Mouse (Mus musculus) midbrain, embryonic 13.5 days (tissue): ENCODE measurements around the gene Igfbp6. TPM values are rescaled to one million over a fixed set of nuclear protein-coding genes. Genes with fewer than 3 reads are reported as not detected.

ENCODE experiments used
- ATAC-seq: fragments of 200-750 bp; cut with Nextera tagmentation; 2 replicates; pipeline ENCODE4 v1.8.0; 2017; ENCODE audit warnings: mild to moderate bottlenecking, moderate TSS enrichment, moderate library complexity
- H3K27ac ChIP-seq: fragments of 300-500 bp; sonication (generic); 2 replicates; pipeline ENCODE4 v1.5.1; 2015; ENCODE audit warnings: inconsistent platforms, mild to moderate bottlenecking, moderate library complexity
- H3K27me3 ChIP-seq: fragments of 300-500 bp; sonication (generic); 2 replicates; pipeline ENCODE4 v1.6.1; 2015; ENCODE audit warnings: mild to moderate bottlenecking, inconsistent platforms
- H3K36me3 ChIP-seq: fragments of 300-500 bp; sonication (generic); 2 replicates; pipeline ENCODE4 v1.6.1; 2015; ENCODE audit warnings: mild to moderate bottlenecking, inconsistent platforms
- H3K4me1 ChIP-seq: fragments of 300-500 bp; sonication (generic); replicated peaks from 2 replicates; pipeline ENCODE4 v1.6.1; 2015; ENCODE audit warnings: inconsistent platforms
- H3K4me2 ChIP-seq: fragments of 300-500 bp; sonication (generic); replicated peaks from 2 replicates; pipeline ENCODE4 v1.6.1; 2015; ENCODE audit warnings: moderate library complexity, mild to moderate bottlenecking, inconsistent platforms
- H3K4me3 ChIP-seq: fragments of 300-500 bp; sonication (generic); replicated peaks from 2 replicates; pipeline ENCODE4 v1.5.1; 2015; ENCODE audit warnings: mild to moderate bottlenecking, inconsistent platforms
- H3K9ac ChIP-seq: fragments of 300-500 bp; sonication (generic); replicated peaks from 2 replicates; pipeline ENCODE4 v1.6.1; 2015; ENCODE audit warnings: mild to moderate bottlenecking, inconsistent platforms
- H3K9me3 ChIP-seq: fragments of 300-500 bp; sonication (generic); 2 replicates; pipeline ENCODE4 v1.6.1; 2016; ENCODE audit warnings: mild to moderate bottlenecking, inconsistent platforms
- WGBS: fragments of 180-500 bp; shearing (Covaris S2); methylation state at CpG from one replicate; pipeline ENCODE4 v1.1.7; 2015; 5-methylcytosine and 5-hydroxymethylcytosine counted together
- polyA plus RNA-seq: library from polyadenylated mRNA; unstranded; fragments of >200 nt; fragmentation: Nextera tagmentation; extraction: Ambion mirVana; gene quantifications from 2 replicates; pipeline ENCODE4 v1.2.1, GENCODE M21; 2015

The Igfbp6 gene
- polyA plus RNA-seq, 1 experiment from 2014 or later = 0.81 TPM

DNA sequence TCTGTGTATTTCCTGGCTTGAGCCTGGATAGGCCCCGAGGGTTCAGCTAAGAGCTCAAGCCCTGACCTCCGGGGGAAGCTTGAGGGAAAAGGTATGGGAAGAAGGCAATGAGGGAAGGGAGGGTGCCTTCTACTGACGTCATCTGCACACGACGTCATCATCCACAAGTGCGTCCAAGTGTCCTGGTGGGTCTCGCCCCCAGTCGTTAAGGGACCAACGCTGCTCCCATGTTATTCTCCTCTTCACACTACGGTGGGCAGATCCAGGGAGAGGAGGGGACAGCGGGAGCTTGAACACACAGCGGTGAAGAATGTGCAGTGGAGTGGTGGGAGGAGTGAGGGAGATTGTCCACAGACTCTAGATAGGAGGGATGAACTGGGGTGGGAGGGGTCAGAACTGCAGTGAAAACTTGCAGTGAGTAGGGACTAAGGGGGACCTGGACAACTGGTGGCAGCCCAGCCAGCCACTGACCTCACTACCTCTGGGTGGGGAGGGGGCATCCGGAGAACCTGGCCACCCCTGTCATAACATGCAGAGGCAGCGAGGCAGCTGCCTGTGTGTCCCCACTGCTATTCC is 40.7 kb upstream of the Igfbp6 start:
- H3K27me3 ChIP-seq = peaks cover 82% of the 10 kb centered on the region
- WGBS = 6% methylated on average over 14 of the region's 14 CpGs
- no peak for ATAC-seq
- H3K9ac ChIP-seq = peak overlapping the region; percentile 46; the same call in 1 of the 2 replicates
- no peaks in the 10 kb centered on the region for H3K9me3 ChIP-seq
- H3K4me1 ChIP-seq = peaks cover 70% of the 10 kb centered on the region
- H3K4me3 ChIP-seq = peak overlapping the region; percentile 23; the same call in 1 of the 2 replicates
- H3K4me2 ChIP-seq = peak overlapping the region; percentile 13; the same call in 1 of the 2 replicates
- 0 out of 2 replicates have a peak, but pooled peaks cover 2% of the 10 kb centered on the region for H3K36me3 ChIP-seq
- H3K27ac ChIP-seq = peak overlapping the region; percentile 58; the same call in 1 of the 2 replicates

DNA sequence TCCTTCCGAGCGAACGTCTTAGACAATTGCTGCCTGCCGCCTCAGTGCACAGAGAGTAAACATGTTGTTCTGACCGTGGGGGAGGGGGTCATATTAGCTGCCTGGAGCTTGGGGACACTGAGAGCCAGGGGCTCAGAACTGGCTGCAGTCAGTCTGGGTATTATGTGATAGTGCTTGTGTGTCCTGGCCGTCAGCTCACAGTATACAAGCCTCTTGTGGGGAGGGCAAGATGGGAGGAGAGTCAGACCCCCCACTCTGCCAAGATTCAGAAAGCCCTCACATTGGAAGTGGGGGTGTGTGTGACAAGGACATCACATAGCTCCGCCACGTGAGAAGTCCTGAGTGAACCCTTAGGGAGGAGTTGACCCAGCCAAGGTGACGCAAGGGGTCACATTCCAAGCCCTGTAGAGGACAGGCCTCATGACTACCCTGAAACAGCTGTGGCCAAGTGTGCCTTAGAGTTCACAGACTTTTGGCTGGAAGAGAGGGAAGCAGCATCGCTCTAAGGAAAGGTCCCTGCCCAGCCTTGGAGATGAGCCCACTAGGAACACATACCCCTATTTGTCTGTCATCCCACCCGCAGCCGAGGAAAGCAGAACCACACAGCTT is 40.1 kb upstream of the Igfbp6 start:
- H3K9ac ChIP-seq = no peak overlapping the region
- no peaks in the 10 kb centered on the region for H3K9me3 ChIP-seq
- peaks cover 70% of the 10 kb centered on the region for H3K4me1 ChIP-seq
- no peak overlapping the region for H3K27ac ChIP-seq
- no peak for ATAC-seq
- WGBS = 33% methylated on average over 12 of the region's 12 CpGs
- H3K4me3 ChIP-seq = peak overlapping the region; percentile 23; the same call in 1 of the 2 replicates
- H3K36me3 ChIP-seq = no peaks in the 10 kb centered on the region
- peak overlapping the region; percentile 13; the same call in 1 of the 2 replicates for H3K4me2 ChIP-seq
- peaks cover 81% of the 10 kb centered on the region for H3K27me3 ChIP-seq

DNA sequence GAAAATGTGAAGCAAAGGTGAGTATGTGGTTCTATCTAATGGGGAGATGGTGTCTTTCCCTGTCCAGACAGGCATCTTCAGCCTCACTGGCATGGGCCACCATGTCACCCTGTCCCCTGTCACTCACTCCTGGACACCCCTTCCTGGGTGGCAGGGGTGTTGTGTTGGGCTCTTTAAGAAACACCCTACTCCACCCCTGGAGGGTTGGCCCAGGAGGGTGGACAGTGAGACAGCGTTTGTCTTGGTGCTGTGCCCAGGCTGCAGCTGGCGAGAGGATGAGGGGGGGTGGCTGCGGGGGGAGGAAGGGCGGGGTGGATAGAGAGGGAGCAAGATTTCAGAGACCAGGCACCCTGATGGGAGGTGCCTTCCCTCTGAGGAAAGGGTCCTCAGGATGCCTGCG is 38.8 kb upstream of the Igfbp6 start:
- no peaks in the 10 kb centered on the region for H3K9me3 ChIP-seq
- no peak overlapping the region for H3K27ac ChIP-seq
- no peak overlapping the region for H3K9ac ChIP-seq
- no peak for ATAC-seq
- H3K4me1 ChIP-seq = peaks cover 62% of the 10 kb centered on the region
- H3K4me2 ChIP-seq = no peak overlapping the region
- WGBS = 66% methylated on average over 5 of the region's 5 CpGs
- no peaks in the 10 kb centered on the region for H3K36me3 ChIP-seq
- no peak overlapping the region for H3K4me3 ChIP-seq
- peaks cover 73% of the 10 kb centered on the region for H3K27me3 ChIP-seq

DNA sequence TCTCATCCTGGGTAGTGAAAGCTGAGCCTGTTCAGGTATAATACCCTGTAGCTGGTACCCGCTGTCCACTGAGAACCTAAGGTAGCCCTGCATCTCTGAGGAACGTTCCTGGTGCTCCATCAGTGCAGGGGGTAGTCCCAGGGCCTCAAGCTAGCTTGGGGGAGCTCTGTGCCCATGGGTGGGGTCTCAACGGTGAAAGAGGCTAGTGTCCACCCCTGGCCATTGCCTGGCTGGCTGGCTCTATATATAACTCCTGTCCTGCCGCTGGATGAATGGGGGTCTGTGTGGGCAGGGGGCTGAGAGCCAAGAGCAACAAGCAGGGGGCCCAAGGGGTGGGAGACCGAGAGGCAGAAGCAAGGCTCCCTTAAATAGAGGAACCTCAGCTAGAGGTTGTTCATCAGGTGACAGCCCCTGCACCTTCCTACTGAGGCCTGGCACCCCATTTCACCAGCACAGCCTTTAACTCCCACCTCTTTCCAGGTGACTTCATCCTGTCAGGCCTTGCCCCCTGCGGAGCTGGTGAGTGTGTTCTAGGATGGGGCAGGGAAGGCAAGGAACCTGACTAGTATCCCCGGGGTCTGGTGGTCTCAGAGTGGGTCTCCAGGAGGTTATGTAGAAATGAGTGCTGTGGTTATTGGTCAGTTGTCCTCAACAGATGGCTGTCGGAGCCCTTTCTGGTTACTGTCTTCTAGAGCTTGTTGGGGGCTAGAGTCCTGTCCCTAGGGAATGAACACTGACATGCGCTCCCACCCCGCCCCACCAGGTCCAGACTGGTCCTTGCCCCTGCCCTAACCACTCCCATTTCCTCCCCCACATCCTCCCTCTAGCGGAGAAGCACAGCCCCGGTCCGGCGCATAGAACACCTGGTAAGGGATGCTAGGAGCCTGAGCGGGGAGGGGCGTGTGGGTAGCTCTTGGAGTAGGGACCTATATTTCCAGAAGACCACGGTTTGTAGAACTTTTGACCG is 38.1 kb upstream of the Igfbp6 start:
- WGBS = 27% methylated on average over 18 of the region's 18 CpGs
- Histone ChIP-seq H3K9ac (no peak overlapping the region), H3K27me3 (peaks cover 67% of the 10 kb centered on the region), H3K36me3 (no peaks in the 10 kb centered on the region), H3K4me2 (peak overlapping the region; percentile 57), H3K4me1 (peaks cover 55% of the 10 kb centered on the region), H3K9me3 (no peaks in the 10 kb centered on the region), H3K27ac (no peak overlapping the region), H3K4me3 (peak overlapping the region; percentile 32; the same call in 1 of the 2 replicates)
- no peak for ATAC-seq

DNA sequence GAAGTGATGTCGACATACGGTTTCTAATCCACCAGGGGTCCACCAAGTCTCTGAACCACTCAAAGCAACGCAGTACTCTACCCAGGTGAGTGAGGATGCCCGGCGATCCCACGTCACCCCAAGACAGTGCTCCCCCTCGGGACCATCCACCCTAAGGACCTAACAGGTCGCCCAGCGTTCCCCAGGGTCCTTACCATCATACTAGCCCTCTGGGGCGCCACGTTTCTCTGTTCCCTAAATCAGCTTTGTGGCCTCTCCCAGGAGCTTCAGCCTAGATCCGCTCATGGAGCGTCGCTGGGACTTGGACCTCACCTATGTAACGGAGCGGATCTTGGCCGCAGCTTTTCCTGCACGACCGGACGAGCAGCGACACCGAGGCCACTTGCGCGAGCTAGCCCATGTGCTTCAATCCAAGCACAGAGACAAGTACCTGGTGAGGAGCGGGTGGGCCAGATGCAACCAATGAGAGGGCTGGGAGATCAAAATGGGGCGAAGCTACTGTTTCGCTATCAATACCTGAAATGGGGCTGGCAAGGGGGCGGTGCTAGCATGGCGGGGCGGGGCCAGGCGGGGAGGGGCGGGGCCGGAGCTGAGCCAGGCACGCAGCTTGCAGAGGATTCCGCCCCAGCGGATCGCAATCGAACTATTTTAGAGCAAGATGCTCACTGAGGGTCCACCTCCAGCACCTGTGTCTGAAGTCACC is 37.3 kb upstream of the Igfbp6 start:
- peaks cover 59% of the 10 kb centered on the region for H3K27me3 ChIP-seq
- H3K27ac ChIP-seq = no peak overlapping the region
- H3K4me3 ChIP-seq = peak overlapping the region; percentile 32
- peak overlapping the region; percentile 57 for H3K4me2 ChIP-seq
- peak overlapping the region; percentile 41; the same call in 1 of the 2 replicates for H3K9ac ChIP-seq
- ATAC-seq = no peak
- H3K4me1 ChIP-seq = peaks cover 47% of the 10 kb centered on the region
- no peaks in the 10 kb centered on the region for H3K36me3 ChIP-seq
- WGBS = 6% methylated on average over 38 of the region's 38 CpGs
- H3K9me3 ChIP-seq = no peaks in the 10 kb centered on the region

DNA sequence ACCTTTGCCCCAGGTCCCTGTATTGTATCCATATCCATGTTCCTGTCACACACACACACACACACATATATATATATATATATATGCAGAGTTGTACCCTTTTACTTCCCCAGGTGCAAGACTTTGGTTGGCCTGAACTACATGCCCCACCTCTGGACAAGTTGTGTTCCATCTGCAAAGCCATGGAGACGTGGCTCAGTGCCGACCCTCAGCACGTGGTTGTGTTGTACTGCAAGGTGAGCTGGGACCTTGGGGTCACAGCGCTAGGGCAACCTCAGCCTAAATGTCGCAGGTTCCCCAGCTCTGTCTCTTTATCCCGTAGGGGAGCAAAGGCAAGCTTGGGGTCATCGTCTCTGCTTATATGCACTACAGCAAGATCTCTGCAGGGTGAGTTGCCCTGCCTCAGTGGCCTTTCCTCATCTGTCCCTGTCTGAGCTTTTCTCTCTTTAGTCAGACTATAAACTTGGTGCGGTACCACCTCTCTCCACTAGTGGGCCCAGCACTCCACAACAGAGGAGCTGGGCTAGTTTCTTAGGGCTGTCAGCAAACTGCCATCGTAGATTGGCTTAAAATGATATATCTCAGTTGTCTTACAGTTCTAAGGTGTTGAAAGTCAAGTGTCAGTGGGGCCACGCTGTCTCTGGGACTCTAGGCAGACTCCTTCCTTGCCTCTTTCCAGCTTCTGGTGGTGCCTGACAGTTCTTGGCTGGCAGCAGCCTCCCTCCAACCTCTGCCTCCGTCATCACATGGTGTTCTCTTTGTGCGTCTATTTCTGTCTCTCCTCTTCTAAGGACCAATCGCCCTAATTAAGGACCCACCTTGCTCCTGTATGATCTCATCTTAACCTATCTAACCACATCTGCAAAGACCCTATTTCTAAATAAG is 36.2 kb upstream of the Igfbp6 start:
- Histone ChIP-seq H3K4me1 (peaks cover 36% of the 10 kb centered on the region), H3K4me3 (no peak overlapping the region), H3K9me3 (no peaks in the 10 kb centered on the region), H3K4me2 (no peak overlapping the region), H3K27me3 (peaks cover 49% of the 10 kb centered on the region), H3K9ac (no peak overlapping the region), H3K36me3 (no peaks in the 10 kb centered on the region), H3K27ac (no peak overlapping the region)
- 33% methylated on average over 13 of the region's 13 CpGs for WGBS
- 0 out of 2 replicates have a peak, but pooled peaks have one; percentile 15 for ATAC-seq

DNA sequence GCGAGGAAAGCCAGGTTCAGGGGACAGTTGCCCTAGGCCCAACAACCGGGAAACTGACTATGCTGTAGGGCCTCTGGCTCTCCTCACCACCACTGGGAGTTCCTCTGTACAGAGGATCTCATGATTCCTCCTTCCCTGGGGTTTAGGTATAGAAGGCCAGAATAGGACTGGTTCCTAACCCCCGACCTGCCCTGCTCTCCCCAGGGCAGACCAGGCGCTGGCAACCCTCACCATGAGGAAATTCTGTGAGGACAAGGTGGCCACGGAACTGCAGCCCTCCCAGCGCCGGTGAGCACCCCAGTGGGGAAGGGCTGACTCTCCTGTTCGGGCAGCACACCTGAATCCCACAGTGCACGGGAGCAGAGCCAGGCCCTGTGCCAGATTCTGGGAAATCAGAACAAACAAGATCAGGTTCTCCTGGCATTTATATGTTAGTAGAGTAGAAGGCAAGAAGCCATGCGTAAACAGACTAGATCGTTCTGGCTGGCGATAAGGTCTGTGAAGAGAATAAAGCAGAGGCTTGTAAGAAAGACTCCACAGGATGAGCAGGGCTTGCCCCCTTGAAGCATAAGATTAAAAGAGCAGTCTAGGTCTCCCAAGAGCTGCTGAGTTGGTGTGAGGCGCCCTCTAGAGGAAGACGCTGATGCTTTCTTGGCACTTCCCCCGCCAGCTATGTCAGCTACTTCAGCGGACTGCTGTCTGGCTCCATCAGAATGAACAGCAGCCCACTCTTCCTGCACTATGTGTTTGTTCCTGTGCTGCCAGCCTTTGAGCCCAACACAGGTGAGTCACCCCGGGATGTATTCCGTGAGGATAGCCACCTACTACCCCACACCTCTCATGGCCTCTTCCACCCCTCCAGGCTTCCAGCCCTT is 35.3 kb upstream of the Igfbp6 start:
- 47% methylated on average over 18 of the region's 18 CpGs for WGBS
- ATAC-seq = peak; percentile 8; the same call in 1 of the 2 replicates
- H3K4me1 ChIP-seq = peaks cover 27% of the 10 kb centered on the region
- no peak overlapping the region for H3K4me3 ChIP-seq
- H3K36me3 ChIP-seq = no peaks in the 10 kb centered on the region
- no peak overlapping the region for H3K9ac ChIP-seq
- no peak overlapping the region for H3K4me2 ChIP-seq
- no peaks in the 10 kb centered on the region for H3K9me3 ChIP-seq
- no peak overlapping the region for H3K27ac ChIP-seq
- peaks cover 45% of the 10 kb centered on the region for H3K27me3 ChIP-seq

DNA sequence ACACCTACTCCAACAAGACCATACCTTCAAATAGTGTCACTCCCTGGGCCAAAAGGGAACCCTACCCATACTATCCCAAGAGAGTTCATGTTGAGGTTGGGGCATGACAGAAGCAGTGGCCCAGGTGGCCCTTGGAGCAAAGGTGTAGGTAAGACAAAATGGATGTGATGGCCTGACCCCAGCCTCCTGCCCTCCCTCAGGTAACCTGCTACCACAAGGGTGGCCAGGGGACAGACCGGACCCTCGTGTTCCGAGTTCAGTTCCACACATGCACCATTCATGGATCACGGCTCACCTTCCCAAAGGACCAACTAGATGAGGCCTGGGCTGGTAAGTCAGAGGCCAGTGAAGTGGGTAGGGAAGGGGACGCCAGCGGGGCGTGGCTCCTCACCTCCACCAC is 33.9 kb upstream of the Igfbp6 start:
- no peak overlapping the region for H3K4me2 ChIP-seq
- peaks cover 26% of the 10 kb centered on the region for H3K4me1 ChIP-seq
- ATAC-seq = no peak
- H3K9me3 ChIP-seq = no peaks in the 10 kb centered on the region
- peaks cover 33% of the 10 kb centered on the region for H3K27me3 ChIP-seq
- 0 out of 2 replicates have a peak, but pooled peaks cover under 1% of the 10 kb centered on the region for H3K36me3 ChIP-seq
- 90% methylated on average over 7 of the region's 7 CpGs for WGBS
- no peak overlapping the region for H3K27ac ChIP-seq
- H3K4me3 ChIP-seq = no peak overlapping the region
- H3K9ac ChIP-seq = no peak overlapping the region

DNA sequence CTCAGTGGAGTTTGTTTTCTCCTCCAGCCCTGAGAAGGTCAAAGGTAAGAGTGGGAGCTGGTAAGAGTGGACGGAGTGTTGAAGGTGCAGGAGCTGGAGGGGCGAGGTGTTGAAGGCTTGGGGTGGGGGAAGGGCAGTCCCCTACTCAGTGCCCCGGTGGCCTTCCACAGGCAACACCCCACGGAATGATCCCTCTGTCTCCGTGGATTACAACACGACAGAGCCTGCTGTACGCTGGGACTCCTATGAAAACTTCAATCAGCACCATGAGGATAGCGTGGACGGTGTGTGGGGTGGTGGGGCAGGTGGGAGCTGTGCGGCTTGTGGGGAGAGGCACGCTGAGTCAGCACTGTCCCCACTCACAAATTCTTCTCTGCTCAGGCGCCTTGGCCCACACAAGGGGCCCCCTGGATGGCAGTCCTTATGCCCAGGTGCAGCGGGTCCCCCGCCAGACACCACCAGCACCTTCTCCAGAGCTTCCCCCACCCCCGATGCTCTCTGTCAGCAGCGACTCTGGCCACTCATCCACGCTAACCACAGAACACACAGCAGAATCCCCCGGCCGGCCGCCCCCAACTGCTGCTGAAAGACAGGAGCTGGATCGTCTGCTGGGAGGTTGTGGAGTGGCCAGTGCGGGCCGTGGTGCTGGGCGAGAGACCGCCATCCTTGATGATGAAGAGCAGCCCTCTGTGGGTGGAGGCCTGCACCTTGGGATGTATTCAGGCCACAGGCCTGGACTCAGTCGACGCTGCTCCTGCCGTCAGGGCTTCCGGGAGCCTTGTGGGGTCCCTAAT is 33.3 kb upstream of the Igfbp6 start:
- 73% methylated on average over 29 of the region's 29 CpGs for WGBS
- no peak overlapping the region for H3K27ac ChIP-seq
- no peak overlapping the region for H3K4me2 ChIP-seq
- peaks cover 27% of the 10 kb centered on the region for H3K27me3 ChIP-seq
- no peak overlapping the region for H3K9ac ChIP-seq
- peaks cover 22% of the 10 kb centered on the region for H3K4me1 ChIP-seq
- H3K4me3 ChIP-seq = no peak overlapping the region
- ATAC-seq = no peak
- H3K9me3 ChIP-seq = no peaks in the 10 kb centered on the region
- H3K36me3 ChIP-seq = peaks cover 6% of the 10 kb centered on the region

DNA sequence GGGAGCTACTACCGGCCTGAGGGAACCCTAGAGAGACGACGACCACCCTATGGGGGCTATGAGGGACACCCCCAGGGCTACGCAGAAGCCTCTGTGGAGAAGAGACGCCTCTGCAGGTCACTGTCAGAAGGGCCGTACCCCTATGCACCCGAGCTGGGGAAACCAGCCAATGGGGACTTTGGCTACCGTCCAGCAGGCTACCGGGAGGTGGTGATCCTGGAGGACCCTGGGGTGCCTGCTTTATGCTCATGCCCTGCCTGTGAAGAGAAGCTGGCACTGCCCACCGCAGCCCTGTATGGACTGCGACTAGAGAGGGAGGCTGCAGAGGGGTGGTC is 32.7 kb upstream of the Igfbp6 start:
- WGBS = 77% methylated on average over 11 of the region's 11 CpGs
- H3K4me3 ChIP-seq = no peak overlapping the region
- H3K4me1 ChIP-seq = peaks cover 18% of the 10 kb centered on the region
- H3K9ac ChIP-seq = no peak overlapping the region
- H3K36me3 ChIP-seq = peaks cover 12% of the 10 kb centered on the region
- no peaks in the 10 kb centered on the region for H3K9me3 ChIP-seq
- no peak overlapping the region for H3K27ac ChIP-seq
- H3K27me3 ChIP-seq = peaks cover 21% of the 10 kb centered on the region
- H3K4me2 ChIP-seq = no peak overlapping the region
- no peak for ATAC-seq
